Mouse (Mus musculus): Measurements from ENCODE around the gene Pdzd8. TPM values are rescaled to one million over a fixed set of nuclear protein-coding genes. Genes with fewer than 3 reads are reported as not detected.

Gene Pdzd8
- polyA plus RNA-seq, 1 experiment from 2014 or later: 10.5 TPM

DNA sequence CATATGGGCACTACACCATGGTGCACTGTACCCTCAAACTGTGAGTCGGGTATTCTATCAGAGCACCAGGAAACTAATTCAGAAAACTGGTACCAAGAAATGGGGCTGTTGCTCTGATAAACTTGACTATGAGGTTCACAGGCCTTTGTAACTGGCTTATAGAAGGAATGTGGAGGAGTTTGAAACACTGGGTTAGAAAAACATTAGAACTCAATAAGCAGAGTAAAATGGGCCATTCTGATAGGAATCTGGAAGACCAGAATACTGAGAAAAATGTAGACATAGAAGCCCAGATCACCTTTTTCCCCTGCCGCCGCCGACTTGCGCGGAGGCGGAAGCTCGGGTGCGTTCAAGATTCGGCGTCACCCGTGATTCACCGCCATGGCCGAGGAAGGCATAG, 23.6 kb downstream of the Pdzd8 start, which contains the start of gene Rps12-ps3:
Gene Rps12-ps3 (plus strand): TSS at position 301 of the 400 bp plus-strand sequence.
- H3K4me2 ChIP-seq: no peak within 1 kb of the TSS
- H3K27ac ChIP-seq (replicated peaks): no peak within 1 kb of the TSS
- 0 out of 2 replicates have a peak, but pooled peaks cover 3% of the 10 kb centered on the region for H3K36me3 ChIP-seq
- no peaks in the 10 kb centered on the region for H3K27me3 ChIP-seq
- WGBS: 99% methylated on average over 14 of the region's 14 CpGs
- no peaks in the 10 kb centered on the region for H3K9me3 ChIP-seq
- H3K4me3 ChIP-seq: no peak within 1 kb of the TSS
- no peak within 1 kb of the TSS for H3K9ac ChIP-seq
- no peak for ATAC-seq (ENCODE audit: low FRiP score, low read depth)
- H3K4me1 ChIP-seq (replicated peaks): no peaks in the 10 kb centered on the region

GRCm38 (mm10) chr19:59316571-59316970, 29.0 kb downstream of the Pdzd8 start:
- H3K27me3 ChIP-seq: no peaks in the 10 kb centered on the region
- H3K4me3 ChIP-seq: no peak overlapping the region
- H3K9ac ChIP-seq: no peak overlapping the region
- H3K9me3 ChIP-seq: no peaks in the 10 kb centered on the region
- H3K4me2 ChIP-seq: no peak overlapping the region
- no peak overlapping the region for H3K27ac ChIP-seq (replicated peaks)
- 0 out of 2 replicates have a peak, but pooled peaks cover 3% of the 10 kb centered on the region for H3K36me3 ChIP-seq
- H3K4me1 ChIP-seq (replicated peaks): no peaks in the 10 kb centered on the region
- ATAC-seq (ENCODE audit: low FRiP score, low read depth): no peak

DNA sequence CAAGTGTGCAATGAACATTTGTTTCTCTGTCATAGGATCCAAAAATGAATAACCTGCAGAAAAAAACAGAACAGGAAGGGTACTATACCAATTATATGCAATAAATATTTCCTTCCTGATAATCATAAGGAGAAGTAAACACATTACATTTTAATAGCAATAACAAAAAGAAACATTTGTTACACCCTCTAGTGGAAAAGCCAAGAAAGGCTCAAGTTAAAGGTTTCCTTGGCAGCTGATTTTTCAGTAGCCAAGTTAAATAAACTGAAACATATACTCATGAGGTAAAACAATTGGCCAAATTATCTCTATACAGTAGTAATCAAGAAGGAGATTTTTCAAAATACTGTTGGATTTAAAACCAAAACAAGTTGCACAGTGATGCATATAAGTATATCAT, 30.3 kb downstream of the Pdzd8 start:
- H3K27ac ChIP-seq (replicated peaks): no peak overlapping the region
- 0 out of 2 replicates have a peak, but pooled peaks cover 3% of the 10 kb centered on the region for H3K36me3 ChIP-seq
- no peak overlapping the region for H3K9ac ChIP-seq
- H3K27me3 ChIP-seq: no peaks in the 10 kb centered on the region
- H3K4me1 ChIP-seq (replicated peaks): no peaks in the 10 kb centered on the region
- ATAC-seq (ENCODE audit: low FRiP score, low read depth): no peak
- no peak overlapping the region for H3K4me2 ChIP-seq
- H3K4me3 ChIP-seq: no peak overlapping the region
- no peaks in the 10 kb centered on the region for H3K9me3 ChIP-seq

- Histone ChIP-seq H3K9ac (no peak overlapping the region), H3K27ac (replicated peaks) (no peak overlapping the region), H3K4me2 (no peak overlapping the region), H3K4me1 (replicated peaks) (no peaks in the 10 kb centered on the region), H3K36me3 (no peaks in the 10 kb centered on the region), H3K9me3 (no peaks in the 10 kb centered on the region), H3K4me3 (no peak overlapping the region), H3K27me3 (no peaks in the 10 kb centered on the region)
- WGBS: 85% methylated on average over 5 of the region's 5 CpGs
- ATAC-seq (ENCODE audit: low FRiP score, low read depth): no peak
These were observed 53.3 kb downstream of the Pdzd8 start for GRCm38 (mm10) chr19:59292183-59292839.

DNA sequence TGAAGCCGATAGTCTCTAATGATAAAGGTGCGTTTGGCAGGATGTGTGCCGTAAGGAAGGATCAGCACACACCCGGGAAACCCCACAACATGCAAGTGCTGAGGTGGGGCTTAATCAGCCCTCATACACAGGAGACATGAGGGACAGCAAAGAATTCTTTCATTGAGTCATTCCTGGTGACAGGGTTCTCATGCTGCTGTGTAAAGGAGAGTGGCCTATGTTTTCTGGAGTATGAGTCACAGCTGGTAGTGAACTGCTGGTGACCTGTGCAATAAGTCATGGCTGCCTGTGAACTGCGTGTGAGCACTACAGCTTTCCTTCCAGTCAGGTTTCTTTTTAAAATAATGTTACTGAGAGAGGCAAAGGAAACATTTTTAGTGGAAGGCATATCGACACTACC, 55.8 kb downstream of the Pdzd8 start:
- Histone ChIP-seq H3K27ac (replicated peaks) (no peak overlapping the region), H3K27me3 (no peaks in the 10 kb centered on the region), H3K4me1 (replicated peaks) (no peaks in the 10 kb centered on the region), H3K9ac (no peak overlapping the region), H3K4me3 (no peak overlapping the region), H3K9me3 (no peaks in the 10 kb centered on the region), H3K36me3 (no peaks in the 10 kb centered on the region), H3K4me2 (no peak overlapping the region)
- no peak for ATAC-seq (ENCODE audit: low FRiP score, low read depth)
- 72% methylated on average over 6 of the region's 6 CpGs for WGBS

DNA sequence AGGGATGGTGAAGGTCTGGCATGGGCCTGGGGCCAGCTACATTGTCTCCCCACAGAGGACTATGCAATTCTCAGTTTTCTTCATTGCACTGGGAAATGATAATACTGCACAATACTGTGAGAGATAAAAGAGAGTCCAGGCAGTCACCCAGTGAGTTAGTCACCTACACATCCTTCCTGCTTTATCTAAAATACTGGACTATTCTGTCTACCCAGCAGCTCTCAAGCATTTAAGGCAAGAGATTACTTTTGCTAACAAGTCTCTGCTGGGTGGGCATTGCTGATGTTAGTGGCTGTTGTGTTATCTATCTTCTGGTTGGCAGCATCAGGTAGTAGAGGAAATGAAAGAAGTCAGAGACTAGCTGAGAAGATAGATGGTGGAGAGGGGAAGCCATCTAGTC, 56.5 kb downstream of the Pdzd8 start:
- H3K4me2 ChIP-seq: no peak overlapping the region

DNA sequence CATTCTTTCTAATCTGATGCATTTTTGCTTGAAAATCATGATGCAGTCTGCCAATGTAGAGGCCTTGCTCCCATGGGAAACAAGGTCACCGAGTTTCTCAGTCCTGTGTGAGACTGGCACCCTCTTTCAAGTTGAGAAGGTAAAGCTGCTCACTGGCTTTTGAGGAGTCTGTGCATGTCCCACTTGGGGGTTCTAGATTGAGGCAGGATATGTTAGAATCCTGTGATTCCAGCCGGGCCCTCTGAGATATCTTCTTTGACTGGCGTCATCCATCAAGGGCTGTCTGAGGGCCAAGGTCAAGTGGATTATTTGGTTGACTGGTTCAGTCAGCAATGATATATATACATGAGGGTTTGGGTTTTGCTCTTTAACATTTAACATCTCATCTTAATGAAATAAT, 63.6 kb downstream of the Pdzd8 start:
- H3K9me3 ChIP-seq: no peaks in the 10 kb centered on the region
- no peak overlapping the region for H3K4me2 ChIP-seq
- H3K27me3 ChIP-seq: no peaks in the 10 kb centered on the region
- no peak for ATAC-seq (ENCODE audit: low FRiP score, low read depth)
- no peak overlapping the region for H3K4me3 ChIP-seq
- no peak overlapping the region for H3K27ac ChIP-seq (replicated peaks)
- H3K36me3 ChIP-seq: no peaks in the 10 kb centered on the region
- WGBS: 87% methylated on average over 3 of the region's 3 CpGs
- no peaks in the 10 kb centered on the region for H3K4me1 ChIP-seq (replicated peaks)
- no peak overlapping the region for H3K9ac ChIP-seq

More for the DNA sequence above, 56.5 kb downstream of the Pdzd8 start:
- no peak overlapping the region for H3K4me3 ChIP-seq
- H3K4me1 ChIP-seq (replicated peaks): no peaks in the 10 kb centered on the region
- no peak overlapping the region for H3K9ac ChIP-seq
- no peaks in the 10 kb centered on the region for H3K9me3 ChIP-seq
- no peak for ATAC-seq (ENCODE audit: low FRiP score, low read depth)
- H3K27ac ChIP-seq (replicated peaks): no peak overlapping the region
- no peaks in the 10 kb centered on the region for H3K27me3 ChIP-seq
- no peaks in the 10 kb centered on the region for H3K36me3 ChIP-seq

- ATAC-seq (ENCODE audit: low FRiP score, low read depth): no peak
- Histone ChIP-seq H3K36me3 (no peaks in the 10 kb centered on the region), H3K9ac (no peak overlapping the region), H3K4me2 (no peak overlapping the region), H3K4me1 (replicated peaks) (no peaks in the 10 kb centered on the region; the same call in 1 of the 2 replicates), H3K27ac (replicated peaks) (no peak overlapping the region), H3K4me3 (no peak overlapping the region), H3K9me3 (no peaks in the 10 kb centered on the region), H3K27me3 (no peaks in the 10 kb centered on the region)
These were observed 64.7 kb downstream of the Pdzd8 start for GRCm38 (mm10) chr19:59280841-59281240.

GRCm38 (mm10) chr19:59276354-59276753, 69.2 kb downstream of the Pdzd8 start:
- Histone ChIP-seq H3K27ac (replicated peaks) (no peak overlapping the region), H3K4me3 (no peak overlapping the region), H3K36me3 (no peaks in the 10 kb centered on the region), H3K9ac (no peak overlapping the region), H3K4me1 (replicated peaks) (no peaks in the 10 kb centered on the region; the same call in 1 of the 2 replicates), H3K27me3 (no peaks in the 10 kb centered on the region), H3K9me3 (no peaks in the 10 kb centered on the region), H3K4me2 (no peak overlapping the region)
- WGBS: 65% methylated on average over 7 of the region's 7 CpGs
- no peak for ATAC-seq (ENCODE audit: low FRiP score, low read depth)

DNA sequence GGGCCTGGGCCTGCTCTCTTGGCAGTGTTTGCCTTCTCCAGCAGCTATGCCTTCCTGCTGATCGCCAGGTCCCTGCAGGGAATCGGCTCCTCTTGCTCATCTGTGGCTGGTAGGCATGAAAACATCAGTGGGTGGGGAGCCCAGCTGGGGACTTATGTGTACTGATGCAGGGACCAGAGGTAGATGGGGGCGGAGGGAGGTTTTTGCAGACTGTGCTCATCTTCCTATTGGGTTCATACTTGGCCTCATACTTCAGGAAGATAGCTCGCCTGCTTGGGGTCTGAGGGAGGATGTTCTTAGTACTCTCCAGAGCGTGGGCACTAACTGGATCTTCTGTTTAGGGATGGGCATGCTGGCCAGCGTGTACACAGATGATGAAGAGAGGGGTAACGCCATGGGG, 72.4 kb downstream of the Pdzd8 start:
- WGBS: 85% methylated on average over 7 of the region's 7 CpGs
- no peaks in the 10 kb centered on the region for H3K36me3 ChIP-seq
- peaks cover 4% of the 10 kb centered on the region; the same call in 1 of the 2 replicates for H3K4me1 ChIP-seq (replicated peaks)
- no peak overlapping the region for H3K9ac ChIP-seq
- no peaks in the 10 kb centered on the region for H3K27me3 ChIP-seq
- no peak overlapping the region for H3K4me3 ChIP-seq
- ATAC-seq (ENCODE audit: low FRiP score, low read depth): no peak
- H3K9me3 ChIP-seq: no peaks in the 10 kb centered on the region
- H3K27ac ChIP-seq (replicated peaks): no peak overlapping the region
- H3K4me2 ChIP-seq: no peak overlapping the region

GRCm38 (mm10) chr19:59267417-59267963, 78.1 kb downstream of the Pdzd8 start:
- H3K27me3 ChIP-seq: no peaks in the 10 kb centered on the region
- no peaks in the 10 kb centered on the region for H3K9me3 ChIP-seq
- H3K4me1 ChIP-seq (replicated peaks): peaks cover 18% of the 10 kb centered on the region
- H3K9ac ChIP-seq: no peak overlapping the region
- H3K4me2 ChIP-seq: 0 out of 2 replicates have a peak overlapping the region, but pooled peaks have one; percentile 5
- no peaks in the 10 kb centered on the region for H3K36me3 ChIP-seq
- no peak overlapping the region for H3K4me3 ChIP-seq
- no peak; the same call in 1 of the 2 replicates for ATAC-seq (ENCODE audit: low FRiP score, low read depth)
- 6% methylated on average over 5 of the region's 5 CpGs for WGBS
- H3K27ac ChIP-seq (replicated peaks): no peak overlapping the region; the same call in 1 of the 2 replicates

- 0 out of 2 replicates have a peak, but pooled peaks cover 6% of the 10 kb centered on the region for H3K27me3 ChIP-seq
- 54% methylated on average over 6 of the region's 6 CpGs for WGBS
- H3K36me3 ChIP-seq: no peaks in the 10 kb centered on the region
- no peaks in the 10 kb centered on the region for H3K9me3 ChIP-seq
- H3K9ac ChIP-seq: no peak overlapping the region
- H3K27ac ChIP-seq (replicated peaks): no peak overlapping the region
- ATAC-seq (ENCODE audit: low FRiP score, low read depth): no peak
- H3K4me1 ChIP-seq (replicated peaks): peaks cover 23% of the 10 kb centered on the region
- no peak overlapping the region for H3K4me2 ChIP-seq
- H3K4me3 ChIP-seq: no peak overlapping the region
These were observed 79.7 kb downstream of the Pdzd8 start for GRCm38 (mm10) chr19:59265907-59266306.

Data from hindbrain, embryonic 15.5 days (tissue).